Mouse (Mus musculus): ENCODE data around the gene Lrrc8e. TPM values are rescaled to one million over a fixed set of nuclear protein-coding genes. Genes with fewer than 3 reads are reported as not detected.

Gene Lrrc8e
- total RNA-seq (2014; fragmentation: Nextera tagmentation): not detected in 2 replicates
- not detected in 2 replicates for total RNA-seq (2017)

DNA sequence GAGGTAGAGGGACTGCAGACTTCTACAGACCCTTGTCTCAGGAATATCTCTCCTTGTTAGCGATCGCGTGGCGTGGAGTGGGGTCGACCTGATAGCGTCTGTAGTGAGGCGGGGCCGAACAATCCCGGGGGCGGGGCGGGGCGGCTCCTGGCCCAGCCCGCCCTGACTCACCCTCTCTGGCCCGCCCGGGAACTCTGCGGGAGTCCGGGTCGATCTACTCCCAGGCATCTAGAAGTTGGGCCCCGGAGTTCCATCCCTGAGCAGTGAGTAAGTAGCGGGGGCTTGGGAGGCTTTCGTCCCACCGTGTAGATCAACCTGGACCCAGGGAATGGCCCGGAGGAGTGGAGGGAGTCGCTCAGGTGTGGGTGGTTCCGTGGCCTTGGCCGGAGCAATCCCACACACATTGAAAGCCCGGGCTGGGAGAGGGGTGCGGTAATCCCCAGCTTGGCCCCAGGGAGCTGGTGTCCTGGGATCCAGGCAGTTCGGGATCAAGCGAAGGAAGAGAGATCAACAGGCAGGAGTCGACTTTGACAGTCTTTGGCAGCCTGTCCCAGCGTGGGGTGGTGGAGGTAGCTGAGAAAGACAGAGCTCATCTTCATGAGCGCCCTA lies at the start of gene Lrrc8e:
TSS of gene Lrrc8e (plus strand) at position 89 of the 609 bp plus-strand sequence.
- peak; percentile 72 for ATAC-seq (replicated peaks; ENCODE audit: poor library complexity, severe bottlenecking)

DNA sequence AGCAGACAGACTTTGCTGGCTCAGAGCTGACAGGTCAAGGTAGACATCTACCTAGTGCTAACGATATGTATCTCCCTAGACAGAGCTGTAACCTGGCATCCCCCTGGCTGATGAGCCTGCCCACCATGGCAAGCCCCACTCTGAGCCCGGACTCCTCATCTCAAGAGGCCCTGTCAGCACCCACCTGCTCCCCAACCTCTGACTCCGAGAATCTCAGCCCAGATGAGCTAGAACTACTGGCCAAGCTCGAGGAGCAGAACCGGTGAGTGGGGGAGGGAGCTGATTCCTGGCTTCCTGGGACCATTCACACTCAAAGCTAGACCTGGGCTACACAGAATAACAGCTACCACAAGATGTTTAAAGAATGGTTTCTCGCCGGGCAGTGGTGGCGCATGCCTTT lies 43.2 kb upstream of the Lrrc8e start:
- ATAC-seq (replicated peaks; ENCODE audit: poor library complexity, severe bottlenecking): no peak

DNA sequence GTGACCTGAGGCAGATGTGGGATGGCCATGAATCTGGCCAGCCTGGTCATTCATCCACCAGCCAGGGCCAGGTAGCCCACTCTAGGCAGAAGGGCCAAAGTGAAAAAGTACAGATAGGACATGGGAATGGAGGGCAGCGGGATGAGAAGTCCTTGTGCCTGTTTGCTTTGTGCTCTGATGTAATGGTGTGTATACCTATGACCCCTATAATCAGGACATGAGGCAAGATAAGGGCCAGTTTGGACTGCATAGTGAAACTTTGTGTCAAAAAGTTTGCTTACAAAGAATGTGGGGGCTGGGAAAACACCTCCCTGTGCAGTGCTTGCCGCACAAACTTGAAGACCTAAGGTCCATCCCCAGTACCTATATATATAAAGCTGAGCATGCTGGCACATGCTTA lies 40.5 kb upstream of the Lrrc8e start:
- no peak for ATAC-seq (replicated peaks; ENCODE audit: poor library complexity, severe bottlenecking)

DNA sequence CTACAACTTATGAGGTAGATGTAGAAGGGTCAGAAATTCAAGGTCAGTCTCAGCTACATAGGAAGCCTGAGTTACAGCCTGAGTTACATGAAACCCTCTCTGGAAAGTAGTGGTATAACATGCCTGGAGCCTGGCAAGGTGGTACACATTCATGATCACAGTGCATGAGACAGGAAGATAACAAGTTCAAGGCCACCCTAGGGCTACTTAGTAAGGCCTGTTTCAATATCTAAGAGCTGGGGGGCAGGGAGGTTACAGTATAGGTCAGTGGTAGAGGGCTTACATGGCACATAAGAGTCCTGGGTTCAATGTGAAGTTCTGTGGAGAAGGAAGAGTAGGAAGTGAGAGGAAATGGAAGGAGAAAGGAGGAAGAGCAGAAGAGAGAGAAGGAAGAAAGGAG lies 38.0 kb upstream of the Lrrc8e start:
- no peak for ATAC-seq (replicated peaks; ENCODE audit: poor library complexity, severe bottlenecking)

DNA sequence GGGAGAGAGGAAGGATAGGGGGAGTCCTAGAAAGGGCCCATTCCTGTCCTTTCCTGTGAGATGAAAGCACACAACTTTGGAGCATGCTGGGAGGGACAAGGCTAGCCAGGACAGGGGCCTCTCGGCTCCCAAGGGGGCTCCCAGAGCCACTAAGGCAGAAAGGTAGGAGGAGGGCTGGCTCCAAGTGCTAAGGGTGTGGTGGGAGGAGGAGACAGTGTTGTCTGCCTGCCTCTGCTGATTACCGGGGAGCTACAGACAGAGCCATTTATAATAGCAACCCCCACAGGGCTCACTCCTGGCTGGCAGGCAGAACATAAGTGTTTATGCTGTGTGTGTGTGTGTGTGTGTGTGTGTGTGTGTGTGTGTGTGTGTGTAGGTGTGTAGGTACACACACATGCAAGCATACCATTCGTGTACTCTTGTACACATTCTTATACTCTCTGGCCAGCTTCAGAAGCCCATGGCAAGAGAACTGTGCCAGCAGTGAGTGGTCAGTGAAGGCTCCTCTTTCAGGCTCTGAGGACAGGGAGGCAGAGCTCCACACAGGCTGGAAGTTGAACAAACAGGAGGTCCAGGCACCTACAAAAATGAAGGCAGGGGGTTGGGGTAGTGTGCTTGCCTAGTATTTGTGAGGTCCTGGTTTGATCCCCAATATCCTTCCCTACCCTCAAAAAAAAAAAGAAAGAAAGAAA lies 37.5 kb upstream of the Lrrc8e start:
- ATAC-seq (replicated peaks; ENCODE audit: poor library complexity, severe bottlenecking): no peak

DNA sequence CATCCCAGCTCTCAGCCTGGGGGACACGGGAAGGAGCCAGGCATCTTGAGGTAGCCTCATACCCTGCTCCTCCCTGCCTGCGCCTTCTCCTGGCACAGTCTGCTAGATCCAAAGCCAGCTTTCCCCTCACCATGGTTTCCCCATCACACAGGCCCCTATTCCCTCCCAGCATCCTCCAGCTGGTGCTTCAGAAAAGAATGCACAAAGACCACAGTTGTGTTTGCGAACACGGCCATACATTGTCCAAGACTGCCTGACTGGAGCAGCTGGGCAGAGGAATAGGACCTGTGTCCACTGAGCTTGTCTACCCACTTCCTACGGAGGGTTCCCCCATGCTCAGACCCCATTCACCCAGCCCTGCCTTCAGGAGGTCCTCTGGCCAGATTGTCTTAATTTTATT lies 34.3 kb upstream of the Lrrc8e start:
- no peak for ATAC-seq (replicated peaks; ENCODE audit: poor library complexity, severe bottlenecking)

DNA sequence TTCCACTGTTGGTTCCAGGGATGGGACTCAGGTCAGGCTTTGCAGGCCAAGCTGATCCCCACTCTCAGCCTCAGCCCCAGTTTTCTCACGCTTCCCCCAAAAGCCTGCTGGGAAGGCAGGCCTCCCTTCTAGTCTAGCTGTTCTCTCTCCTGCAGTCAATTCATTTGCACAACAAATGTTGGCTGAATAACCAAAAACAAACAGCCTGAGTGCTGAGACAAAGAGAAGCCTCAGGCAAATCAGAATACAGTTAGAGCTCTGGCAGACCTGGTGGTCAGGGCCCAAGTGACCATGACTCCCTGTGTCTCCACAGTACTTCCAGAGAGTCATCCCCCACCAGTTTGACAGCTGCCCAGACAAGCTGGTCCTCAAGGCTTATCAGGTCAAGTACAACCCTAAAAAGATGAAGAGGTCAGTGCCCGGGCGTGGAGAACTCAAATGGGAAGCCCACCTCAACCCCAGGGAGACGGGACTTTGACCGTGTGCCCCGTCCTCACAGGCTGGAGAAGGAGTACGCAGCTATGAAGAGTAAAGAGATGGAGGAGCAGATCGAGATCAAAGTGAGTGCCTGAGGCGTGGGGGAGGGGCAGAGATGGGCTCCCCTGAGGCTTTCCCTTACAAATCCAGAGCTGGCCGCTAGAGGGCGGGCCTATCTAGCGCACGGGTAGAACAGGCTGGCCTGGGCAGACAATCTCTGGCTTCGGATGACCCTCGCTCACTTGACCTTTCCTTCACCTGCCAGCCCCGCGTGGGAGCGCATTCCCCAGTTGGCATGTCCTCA lies 33.6 kb upstream of the Lrrc8e start:
- peak; percentile 98 for ATAC-seq (replicated peaks; ENCODE audit: poor library complexity, severe bottlenecking)

DNA sequence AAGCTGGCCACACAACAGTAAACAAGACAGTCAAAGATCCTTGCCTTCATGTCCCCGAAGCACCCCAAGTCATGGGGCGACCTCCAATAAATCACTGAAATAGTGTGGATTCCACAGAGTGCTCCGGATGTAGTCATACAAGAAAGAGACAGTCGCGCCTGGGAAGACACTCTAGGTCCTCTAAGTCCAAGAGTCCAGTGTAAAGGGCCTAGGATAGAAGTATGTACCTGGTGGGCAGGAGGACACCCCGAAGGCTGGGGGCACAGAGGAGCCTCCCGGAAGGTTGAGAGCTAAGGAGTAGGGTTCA lies 33.1 kb upstream of the Lrrc8e start:
- no peak for ATAC-seq (replicated peaks; ENCODE audit: poor library complexity, severe bottlenecking)

DNA sequence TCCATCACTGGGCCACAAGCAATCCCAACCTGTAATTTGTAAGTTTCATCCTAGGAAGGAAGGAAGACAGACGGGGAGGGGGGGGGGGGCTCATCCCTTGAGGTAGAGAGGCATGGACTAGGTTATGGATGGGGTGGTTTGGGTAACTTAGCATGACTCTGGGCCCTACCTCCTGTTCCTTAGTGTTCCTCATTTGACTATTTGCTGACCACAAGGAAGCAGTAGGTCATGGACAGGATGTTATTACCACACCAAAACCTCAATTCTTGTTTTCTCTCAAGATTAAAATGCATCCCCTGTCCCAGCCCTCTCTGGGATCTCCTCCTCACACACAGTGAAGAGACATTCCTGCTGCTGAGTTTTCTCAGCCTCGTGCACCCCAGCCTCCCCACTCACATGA lies 25.3 kb upstream of the Lrrc8e start:
- peak; percentile 89 for ATAC-seq (replicated peaks; ENCODE audit: poor library complexity, severe bottlenecking)

DNA sequence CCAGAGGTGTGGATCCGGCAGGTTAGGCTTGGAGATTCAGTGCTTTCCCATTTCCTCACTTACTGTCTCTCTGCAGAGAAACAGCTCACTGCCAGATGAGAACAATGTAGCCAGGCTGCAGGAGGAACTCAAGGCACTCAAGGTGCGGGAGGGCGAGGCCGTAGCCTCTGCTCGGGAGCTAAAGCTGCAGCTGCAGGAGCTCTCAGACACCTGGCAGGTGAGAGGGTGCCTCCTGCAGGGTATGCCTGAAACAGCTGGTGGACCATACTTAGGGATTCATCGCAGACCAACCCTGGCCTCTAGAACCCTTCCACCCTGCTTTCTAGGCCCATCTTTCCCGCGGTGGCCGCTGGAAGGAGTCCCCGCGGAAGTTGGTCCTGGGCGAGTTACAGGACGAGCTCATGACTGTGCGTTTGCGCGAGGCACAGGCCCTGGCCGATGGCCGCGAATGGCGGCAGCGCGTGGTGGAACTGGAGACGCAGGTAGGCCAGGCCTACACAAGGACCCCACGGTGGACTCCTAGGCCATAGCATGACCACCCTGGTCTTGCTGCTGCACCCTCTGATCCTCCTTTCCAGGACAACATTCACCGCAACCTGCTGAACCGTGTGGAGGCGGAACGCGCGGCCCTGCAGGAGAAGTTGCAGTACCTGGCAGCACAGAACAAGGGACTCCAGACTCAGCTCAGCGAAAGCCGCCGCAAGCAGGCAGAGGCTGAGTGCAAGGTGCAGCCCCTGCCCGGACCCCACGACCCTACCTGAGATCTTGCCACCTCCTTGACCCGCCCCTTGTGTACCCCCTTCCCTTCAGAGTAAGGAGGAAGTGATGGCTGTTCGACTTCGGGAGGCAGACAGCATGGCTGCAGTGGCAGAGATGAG lies 21.1 kb upstream of the Lrrc8e start:
- no peak for ATAC-seq (replicated peaks; ENCODE audit: poor library complexity, severe bottlenecking)

DNA sequence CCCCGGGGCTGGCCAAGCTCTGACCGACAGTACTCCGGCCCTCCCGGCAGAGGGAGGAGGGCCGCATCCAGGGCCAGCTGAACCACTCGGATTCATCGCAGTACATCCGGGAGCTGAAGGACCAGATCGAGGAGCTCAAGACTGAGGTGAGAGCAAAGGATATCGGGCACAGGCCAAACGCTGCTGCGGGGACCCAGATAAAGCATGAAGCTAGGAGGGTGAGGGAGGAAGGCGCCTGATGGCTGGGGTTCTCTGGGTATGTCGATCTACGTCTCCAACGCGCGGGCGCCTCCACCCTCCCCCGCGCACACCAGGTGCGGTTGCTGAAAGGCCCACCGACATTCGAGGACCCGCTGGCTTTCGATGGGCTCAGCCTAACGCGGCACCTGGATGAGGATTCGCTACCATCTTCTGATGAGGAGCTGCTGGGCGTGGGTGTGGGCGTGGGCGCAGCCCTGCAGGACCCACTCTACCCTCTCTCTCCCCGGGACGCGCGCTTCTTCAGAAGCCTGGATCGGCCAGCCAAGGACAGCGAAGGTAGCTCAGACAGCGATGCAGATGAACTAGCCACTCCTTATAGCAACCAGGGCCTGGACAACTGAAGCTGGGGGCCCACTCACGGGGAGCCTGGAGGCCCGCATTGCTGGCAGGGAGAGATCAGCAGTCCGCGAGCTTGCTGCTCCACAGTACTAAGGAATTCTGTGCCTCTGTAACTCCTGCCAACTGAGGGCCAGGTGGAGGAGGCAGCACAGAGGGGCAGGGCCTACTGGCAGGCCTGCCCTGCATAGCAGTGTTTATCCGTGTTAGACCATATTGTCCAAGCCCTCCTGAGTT lies 20.2 kb upstream of the Lrrc8e start:
- ATAC-seq (replicated peaks; ENCODE audit: poor library complexity, severe bottlenecking): no peak

DNA sequence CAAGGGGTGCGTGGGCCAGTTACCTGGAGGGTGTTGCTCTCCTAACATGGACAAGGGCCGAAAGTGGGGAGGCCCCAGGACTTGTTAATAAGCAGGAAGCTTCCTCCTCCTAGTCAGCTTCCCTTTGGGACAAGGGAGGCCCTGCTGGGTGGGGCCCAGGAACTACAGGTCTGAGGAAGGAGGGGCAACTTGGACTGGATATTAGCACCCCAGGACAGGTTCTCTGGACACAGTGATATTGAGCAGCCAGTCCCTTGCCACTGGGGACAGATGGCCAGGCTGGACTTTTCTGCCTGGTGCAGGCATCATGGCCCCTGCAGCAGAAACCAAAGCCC lies 19.6 kb upstream of the Lrrc8e start:
- ATAC-seq (replicated peaks; ENCODE audit: poor library complexity, severe bottlenecking): no peak

DNA sequence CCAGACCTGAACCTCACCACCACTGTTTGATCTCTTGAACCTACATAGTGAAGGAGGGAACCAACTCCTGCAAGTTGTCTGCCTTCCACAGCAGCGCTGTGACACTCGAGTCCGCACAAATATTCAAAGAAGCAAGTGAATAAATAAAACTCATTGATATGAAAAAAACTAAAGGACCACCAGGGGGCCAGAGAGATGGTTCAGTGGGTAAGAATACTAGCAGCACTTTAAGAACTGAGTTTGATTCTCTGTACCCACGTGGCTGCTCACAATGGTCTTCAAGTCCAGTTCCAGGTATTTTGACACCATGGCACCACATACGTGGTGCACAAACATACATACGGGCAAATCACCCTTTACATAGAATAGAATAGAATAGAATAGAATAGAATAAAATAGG lies 15.5 kb upstream of the Lrrc8e start:
- no peak for ATAC-seq (replicated peaks; ENCODE audit: poor library complexity, severe bottlenecking)

DNA sequence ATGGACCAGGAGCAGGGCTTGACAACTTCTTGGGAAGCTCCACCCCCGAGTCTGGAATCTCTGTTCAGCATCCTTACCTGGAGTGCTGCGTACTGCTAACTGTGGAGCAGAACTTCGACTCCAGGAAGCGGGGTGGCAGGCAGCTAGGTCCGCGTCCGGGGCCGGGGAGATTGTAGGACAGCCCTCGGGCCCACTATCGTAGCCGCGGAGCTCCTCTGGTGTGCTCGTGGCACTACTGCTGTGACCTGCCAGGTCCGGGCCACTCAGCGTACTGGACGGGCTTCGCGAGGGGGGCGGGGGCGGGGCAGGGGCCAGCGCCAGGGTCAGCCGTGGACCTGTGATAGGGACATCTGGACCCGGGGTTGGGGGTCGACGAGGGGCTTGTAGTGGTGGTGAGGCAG lies 13.8 kb upstream of the Lrrc8e start:
- 0 out of 2 replicates have a peak, but pooled peaks have one; percentile 10 for ATAC-seq (replicated peaks; ENCODE audit: poor library complexity, severe bottlenecking)

DNA sequence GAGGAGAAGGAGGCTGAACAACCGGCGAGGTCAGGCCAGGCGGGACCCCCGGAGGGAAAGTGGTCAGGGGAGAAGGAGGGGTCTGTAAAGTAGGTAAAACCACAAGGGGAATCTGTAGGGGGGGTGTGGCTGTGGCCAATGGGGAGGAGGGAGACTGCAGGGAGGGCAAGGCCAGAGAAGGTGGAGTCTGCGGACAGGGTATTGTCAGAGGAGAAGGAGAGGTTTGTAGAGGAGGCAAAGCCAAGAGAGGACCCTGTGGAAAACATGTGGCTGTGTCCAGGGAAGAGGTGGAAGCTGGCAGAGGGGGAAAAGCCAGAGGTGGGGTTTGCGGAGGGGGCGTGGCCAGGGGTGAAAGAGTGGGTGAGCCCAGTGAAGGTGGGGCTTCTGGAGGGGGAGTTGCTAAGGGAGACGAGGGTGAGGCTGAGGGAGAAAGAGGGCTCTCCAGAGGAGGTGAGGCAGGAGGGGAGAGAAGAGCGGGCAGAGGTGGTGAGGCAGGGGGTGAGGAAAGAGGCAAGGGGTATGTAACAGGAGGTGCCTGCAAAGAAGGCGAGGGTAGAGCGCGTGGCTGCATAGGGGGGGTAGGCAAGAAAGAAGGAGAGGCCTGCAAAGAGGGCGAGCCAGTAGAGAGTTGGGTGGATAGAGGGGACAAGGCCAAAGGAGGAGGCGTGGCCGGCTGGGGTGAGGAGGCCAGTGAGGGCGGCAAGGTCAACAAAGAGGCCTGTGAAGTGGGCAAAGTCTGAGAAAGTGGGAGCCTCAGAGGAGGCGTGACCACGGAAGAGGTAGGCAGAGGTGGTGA lies 13.2 kb upstream of the Lrrc8e start:
- ATAC-seq (replicated peaks; ENCODE audit: poor library complexity, severe bottlenecking): peak; percentile 37

DNA sequence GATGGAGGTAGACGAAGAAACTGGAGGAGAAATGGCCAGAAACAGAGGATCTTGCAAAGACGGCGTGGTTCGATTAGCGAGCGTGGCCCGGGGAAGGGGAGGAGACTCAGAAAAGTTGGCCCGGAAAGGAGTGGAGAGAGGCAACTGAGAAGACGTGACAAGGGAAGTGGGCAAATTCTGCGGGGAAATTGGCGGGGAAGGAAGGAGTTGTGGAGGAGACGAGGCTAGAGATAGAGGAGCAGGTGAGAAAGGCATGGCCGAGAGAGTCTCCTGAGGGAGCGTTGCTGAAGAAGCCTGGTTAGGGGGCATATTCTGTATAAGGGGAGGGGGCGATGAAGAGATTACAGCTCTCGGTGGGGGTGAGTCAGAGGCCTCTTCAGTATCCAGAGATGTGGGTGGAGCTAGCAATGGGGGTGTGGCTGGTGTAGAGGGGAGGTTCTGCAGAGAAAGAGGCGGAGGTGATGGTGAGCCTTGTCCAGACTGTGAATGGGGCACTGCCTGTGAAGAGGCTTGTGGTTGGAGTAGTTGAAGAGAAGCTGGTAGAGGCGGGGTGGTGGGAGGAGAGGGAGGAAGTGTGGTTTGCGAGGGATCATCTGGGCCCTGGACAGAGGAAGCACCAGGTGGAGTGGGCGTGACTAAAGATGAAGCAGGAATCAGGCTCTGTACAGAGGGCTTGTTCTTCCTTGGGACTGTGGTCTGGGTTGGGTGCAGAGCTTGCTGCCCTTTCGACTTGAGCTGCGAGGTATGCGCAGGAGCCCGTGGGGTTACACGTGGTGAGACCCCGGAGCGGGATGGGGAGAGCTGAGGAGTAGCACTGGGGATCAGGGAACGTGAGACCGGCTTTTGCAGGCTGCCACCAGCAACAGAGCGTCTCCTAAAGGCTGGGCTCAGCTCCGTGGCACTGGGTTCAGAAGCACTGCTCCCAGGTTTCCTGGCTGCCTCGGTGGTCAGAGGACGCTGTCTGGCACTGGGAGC lies 12.3 kb upstream of the Lrrc8e start:
- ATAC-seq (replicated peaks; ENCODE audit: poor library complexity, severe bottlenecking): peak; percentile 77

DNA sequence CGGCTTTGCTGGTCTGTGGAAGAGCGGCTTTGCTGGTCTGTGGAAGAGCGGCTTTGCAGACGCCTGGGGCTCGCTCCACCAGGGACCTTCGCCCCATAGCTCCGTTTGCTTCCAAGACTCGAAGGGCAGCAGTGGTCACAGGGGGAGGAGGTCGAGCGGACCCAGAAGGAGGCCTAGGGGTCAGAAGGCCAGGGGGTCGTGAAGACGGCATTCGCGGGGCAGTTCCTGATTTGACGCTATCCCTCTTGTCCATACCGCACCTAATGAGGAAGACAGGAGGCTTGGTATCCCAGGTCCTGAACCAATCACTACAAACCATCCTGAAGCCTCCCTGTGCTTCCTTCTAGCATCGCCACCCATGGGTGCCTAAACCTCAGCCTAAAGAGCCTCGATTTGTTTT lies 10.3 kb upstream of the Lrrc8e start:
- no peak for ATAC-seq (replicated peaks; ENCODE audit: poor library complexity, severe bottlenecking)
